Mouse (Mus musculus) effector memory CD4-positive, alpha-beta T cell, adult 7 months (primary cell): ENCODE measurements around the gene Vmn2r46. TPM values are rescaled to one million over a fixed set of nuclear protein-coding genes. Genes with fewer than 3 reads are reported as not detected.

Source experiments
- polyA plus RNA-seq: library from polyadenylated mRNA; unstranded; fragments of 100-300 nt; shearing (Covaris generic); gene quantifications from one replicate; pipeline ENCODE4 v1.2.1, GENCODE M21; 2017

Vmn2r46 gene
- polyA plus RNA-seq, result not detected

DNA sequence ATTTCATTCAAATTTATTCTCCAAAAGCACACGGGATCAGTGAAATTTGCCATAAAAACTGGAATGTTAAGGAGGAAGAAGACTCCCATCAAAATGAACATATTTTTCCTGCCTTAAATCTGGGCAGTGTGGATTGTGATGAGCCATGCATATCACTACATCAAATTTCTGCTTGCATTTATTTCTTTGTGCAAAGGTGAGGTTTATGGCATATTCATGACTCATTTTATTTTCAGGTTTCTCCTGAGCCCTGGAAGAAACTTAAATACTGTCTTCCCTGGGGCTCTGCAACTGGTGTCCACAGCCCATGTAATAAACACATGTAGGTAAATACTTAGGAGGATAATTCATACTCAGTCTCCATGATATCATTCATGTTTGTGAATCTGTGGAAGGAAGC lies at the start of gene Vmn2r46:
Vmn2r46 (minus strand) TSS at position 101 of the 400 bp plus-strand sequence.

Other genes starting within 250 kb of the Vmn2r46 start
- not detected for gene Vmn2r47, start 70.8 kb upstream of the Vmn2r46 start, polyA plus RNA-seq
- gene Vmn2r48, start 183.0 kb upstream of the Vmn2r46 start, polyA plus RNA-seq, result not detected
- not detected for gene Vmn2r49, start 221.7 kb upstream of the Vmn2r46 start, polyA plus RNA-seq